Mouse (Mus musculus) mouse trophoblast stem cell (cell line): ENCODE results near the gene Cadm3.

Source experiments
- in situ Hi-C, 2 experiments: fragments of 300-500 bp; cut with MseI, MboI; formaldehyde crosslinking; loops; 2 replicates in 1 of 2; 3 replicates in 1 of 2; pipeline ENCODE4 v1.15.1; 2025

The Cadm3 gene

GRCm38 (mm10) chr1:173359590-173360290 lies 7.8 kb downstream of the Cadm3 start:
- in situ Hi-C loops = no loop called here

- in situ Hi-C loops = no loop called here
These were observed 9.7 kb downstream of the Cadm3 start for GRCm38 (mm10) chr1:173357799-173358198.

GRCm38 (mm10) chr1:173356699-173357098 lies 10.8 kb downstream of the Cadm3 start:
- in situ Hi-C loops = no loop called here

GRCm38 (mm10) chr1:173355107-173355846 lies 12.2 kb downstream of the Cadm3 start:
- in situ Hi-C loops = no loop called here

DNA sequence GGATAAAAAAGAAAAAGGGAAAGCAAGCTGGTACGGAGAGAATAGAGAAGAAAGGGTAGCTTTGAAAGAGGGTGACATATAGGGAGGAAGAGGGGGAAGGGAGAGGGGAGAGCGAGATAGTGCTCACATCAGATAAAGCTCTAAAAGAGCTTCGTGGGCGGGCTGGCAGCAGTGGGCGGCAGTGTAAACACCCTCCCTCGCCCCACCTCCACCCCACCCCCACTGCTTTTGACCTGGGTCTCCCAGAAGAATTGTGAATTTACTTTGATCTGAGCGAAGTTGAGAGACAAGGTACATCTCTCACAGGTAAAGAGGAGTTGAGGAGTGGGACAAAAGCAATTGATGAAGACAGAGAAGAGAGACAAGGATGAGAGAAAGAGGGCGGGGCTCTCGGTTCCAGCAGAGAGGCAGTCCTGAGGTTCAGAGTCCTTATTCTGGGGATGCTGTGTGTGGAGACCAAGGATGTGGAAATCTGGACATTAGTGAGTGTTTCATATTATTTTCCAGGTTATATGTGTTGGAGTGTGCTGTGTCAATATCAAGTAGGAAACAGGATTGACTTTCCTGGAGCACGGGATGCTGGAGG lies 17.0 kb downstream of the Cadm3 start, which contains the start of gene Aim2:
Gene Aim2, plus strand, starts transcription at position 508 of the 586 bp plus-strand sequence.
- in situ Hi-C loops = no loop called here

DNA sequence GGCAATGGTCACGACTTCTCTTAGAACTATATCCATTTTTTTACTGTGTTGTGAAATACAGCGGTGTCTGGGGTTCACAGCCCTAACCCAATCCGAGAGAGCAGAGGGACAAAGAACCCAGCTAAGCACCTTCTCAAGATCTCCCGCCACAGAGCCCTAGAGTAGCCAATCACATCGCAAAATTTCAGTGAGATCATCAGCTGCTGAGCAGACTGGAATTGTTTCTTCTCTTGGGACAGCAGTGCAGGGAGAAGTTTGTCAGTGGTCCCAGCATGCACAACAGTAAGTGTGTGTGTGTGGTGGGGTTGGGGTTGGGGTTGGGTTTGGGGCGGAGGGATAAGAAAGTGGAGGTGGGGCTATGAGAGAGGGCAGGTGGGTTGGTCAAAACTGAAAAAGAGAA lies 17.5 kb downstream of the Cadm3 start:
- in situ Hi-C loops = no loop called here

- in situ Hi-C loops = no loop called here
These were observed 18.3 kb downstream of the Cadm3 start for GRCm38 (mm10) chr1:173349192-173349591.

DNA sequence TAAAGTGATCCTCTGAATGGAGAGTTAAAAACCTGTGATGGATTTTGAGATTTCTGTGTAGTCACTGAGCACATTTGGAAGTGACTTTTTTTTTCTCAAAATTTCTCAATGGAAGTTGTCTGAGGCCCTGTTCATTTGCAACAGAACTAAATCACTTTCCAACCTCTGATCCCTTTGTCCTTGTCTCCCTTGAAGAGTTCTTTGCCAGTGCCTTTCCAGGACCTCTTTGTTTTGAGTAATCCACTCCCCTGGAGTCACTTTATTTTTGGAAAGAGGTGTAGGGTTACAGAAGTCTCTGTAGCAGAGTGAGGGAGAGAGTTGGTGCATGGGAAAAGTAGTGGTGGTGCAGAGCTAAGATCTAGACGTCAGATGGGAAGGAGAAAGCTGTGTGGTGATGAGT lies 19.0 kb downstream of the Cadm3 start:
- in situ Hi-C loops = no loop called here

DNA sequence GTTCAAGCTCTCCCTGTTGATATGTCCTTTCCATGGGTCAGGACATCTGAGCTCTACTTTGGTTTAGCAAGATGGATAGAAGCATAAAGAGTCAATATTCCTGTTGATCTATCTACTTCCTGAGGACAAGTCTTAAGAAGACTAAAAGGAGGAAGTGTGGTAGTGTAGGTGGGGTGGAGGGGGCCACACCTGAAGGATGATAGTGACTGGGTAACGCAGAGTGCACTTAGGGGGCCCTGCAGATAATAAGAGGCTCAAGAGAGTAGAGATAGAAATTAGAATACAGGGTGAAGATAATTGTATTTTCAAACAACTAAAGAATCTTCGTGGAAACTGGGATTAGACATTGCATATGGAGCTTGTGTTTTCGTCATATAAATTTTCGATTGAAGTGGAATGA lies 22.4 kb downstream of the Cadm3 start:
- in situ Hi-C loops = no loop called here

- in situ Hi-C loops = no loop called here
These were observed 23.6 kb downstream of the Cadm3 start for GRCm38 (mm10) chr1:173343934-173344333.

GRCm38 (mm10) chr1:173342425-173342824 lies 25.1 kb downstream of the Cadm3 start:
- in situ Hi-C loops = no loop called here

DNA sequence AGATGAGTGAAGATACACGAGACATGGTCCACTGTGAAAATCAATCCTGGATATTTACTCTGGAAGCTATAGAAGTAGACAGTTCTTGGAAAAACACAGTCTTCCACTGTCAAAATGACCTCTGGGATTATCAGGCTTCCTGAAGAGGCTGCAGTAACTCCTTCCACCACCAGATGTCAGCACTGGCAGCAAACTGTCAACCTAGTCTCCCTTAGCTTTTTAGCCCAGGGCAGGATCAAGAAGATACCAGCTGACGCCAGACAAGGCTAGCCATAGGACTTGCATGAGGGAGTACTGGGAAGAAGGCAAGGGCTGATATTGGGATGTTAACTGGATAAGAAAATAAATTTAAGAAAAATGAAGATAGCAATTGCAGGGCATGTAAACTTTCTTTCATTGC lies 28.0 kb downstream of the Cadm3 start:
- in situ Hi-C loops = no loop called here

- in situ Hi-C loops = no loop called here
These were observed 30.5 kb downstream of the Cadm3 start for GRCm38 (mm10) chr1:173337008-173337407.

- in situ Hi-C loops = no loop called here
These were observed 31.6 kb downstream of the Cadm3 start for GRCm38 (mm10) chr1:173335903-173336302.

GRCm38 (mm10) chr1:173333312-173334253 lies 33.9 kb downstream of the Cadm3 start, which contains the start of gene Ackr1:
Gene Ackr1, minus strand, starts transcription at chr1:173333750.
- in situ Hi-C loops = no loop called here

GRCm38 (mm10) chr1:173332418-173332817 lies 35.1 kb downstream of the Cadm3 start:
- in situ Hi-C loops = no loop called here

GRCm38 (mm10) chr1:173329743-173330142 lies 37.8 kb downstream of the Cadm3 start:
- in situ Hi-C loops = no loop called here

DNA sequence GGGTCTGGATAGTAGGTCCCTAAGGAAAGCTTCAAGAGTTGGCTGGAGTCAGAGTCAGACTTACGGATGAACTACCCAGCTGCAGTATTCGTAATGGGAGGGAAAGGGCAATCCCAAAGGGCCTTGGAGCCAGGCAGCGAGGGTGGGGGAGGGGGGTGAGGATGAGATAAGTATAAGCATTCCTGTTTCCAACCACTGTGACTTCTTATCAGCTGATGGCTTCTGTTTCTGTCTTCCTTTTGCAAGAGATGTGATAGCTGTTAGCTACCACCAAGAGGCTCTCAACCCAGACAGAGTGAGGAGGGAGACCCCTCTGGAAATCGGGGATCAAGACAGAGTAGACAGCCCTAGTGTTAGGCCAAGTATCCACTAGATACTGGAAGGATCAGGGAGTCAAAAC lies 38.3 kb downstream of the Cadm3 start:
- in situ Hi-C loops = no loop called here

DNA sequence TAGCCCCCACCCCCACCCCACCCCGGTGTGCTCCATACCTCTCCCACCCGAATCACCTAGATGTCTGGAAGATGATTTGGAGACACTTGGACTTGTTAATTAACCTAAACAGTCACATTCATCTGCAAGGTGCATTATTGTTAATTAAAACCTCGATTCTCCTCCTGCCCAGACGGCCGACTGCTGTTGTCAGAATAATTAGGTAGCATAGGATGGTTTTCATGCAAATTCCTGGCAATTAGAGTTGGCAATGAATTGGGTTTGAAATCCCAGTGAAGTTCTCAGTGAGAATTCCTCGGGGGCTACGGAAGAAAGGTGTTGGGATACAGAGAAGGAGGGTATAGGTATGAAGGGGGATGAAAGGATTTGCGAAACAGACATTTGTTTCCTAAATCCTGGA lies 39.0 kb downstream of the Cadm3 start:
- in situ Hi-C loops = no loop called here

GRCm38 (mm10) chr1:173326552-173326951 lies 40.9 kb downstream of the Cadm3 start:
- in situ Hi-C loops = no loop called here

GRCm38 (mm10) chr1:173325395-173325794 lies 42.1 kb downstream of the Cadm3 start:
- in situ Hi-C loops = no loop called here

DNA sequence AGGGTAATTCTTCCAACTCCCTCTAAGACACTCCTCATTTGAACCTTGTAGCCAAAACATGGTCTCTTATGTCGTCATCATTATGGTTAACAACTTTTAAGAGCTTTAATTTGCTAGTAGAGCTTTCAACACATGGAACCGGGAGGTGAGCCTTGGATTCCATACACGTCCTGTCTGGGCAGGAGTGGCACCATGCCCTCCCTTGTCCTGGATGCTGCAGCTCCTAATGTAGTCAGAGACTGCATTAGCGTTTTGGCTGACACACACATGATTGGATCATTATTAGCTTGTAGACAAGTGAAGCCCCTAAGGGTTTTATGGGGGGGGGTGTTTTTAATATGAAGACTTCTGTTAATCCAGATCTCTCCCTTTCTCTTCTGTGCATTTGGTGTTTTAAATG lies 42.5 kb downstream of the Cadm3 start:
- in situ Hi-C loops = no loop called here
